Mouse (Mus musculus): ENCODE results near the gene Glod5. TPM values are rescaled to one million over a fixed set of nuclear protein-coding genes. Genes with fewer than 3 reads are reported as not detected.
"Not testable (repeated sequence)": the region's sequence is repeated elsewhere in the genome, so short reads cannot be mapped to it uniquely, and the experiment has no call there.

Gene Glod5
- polyA plus RNA-seq (2014; fragmentation: Nextera tagmentation; extraction: Ambion mirVana): not detected in 2 replicates

DNA sequence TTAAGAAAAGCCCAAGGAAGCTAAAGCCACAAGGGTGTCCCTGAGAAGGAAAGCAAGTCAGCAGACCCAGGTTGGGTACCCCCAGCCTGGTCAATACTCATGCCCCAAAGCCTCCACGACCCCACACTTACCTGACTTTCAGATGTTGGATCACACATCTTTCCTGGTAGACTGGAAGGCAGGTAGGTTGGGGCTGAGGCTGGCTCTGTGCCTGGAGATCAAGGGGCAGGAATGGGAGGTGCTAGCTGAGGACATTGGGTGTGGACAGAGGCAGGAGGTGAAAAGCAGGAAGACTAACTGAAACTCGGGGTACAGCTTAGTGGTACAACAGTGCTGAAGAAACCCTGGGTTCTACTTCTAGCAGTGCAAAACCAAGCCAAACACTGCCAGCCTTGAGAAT is at the start of gene Glod5:
Glod5 (minus strand) TSS at position 207 of the 400 bp plus-strand sequence.
- Histone ChIP-seq H3K4me2 (ENCODE audit: low read depth) (no peak within 1 kb of the TSS), H3K4me1 (ENCODE audit: control insufficient read depth, insufficient read depth, low read length) (no peaks in the 10 kb centered on the region), H3K4me3 (ENCODE audit: low read depth, low read length) (no peak within 1 kb of the TSS), H3K27me3 (ENCODE audit: control insufficient read depth, insufficient read depth, low read length) (no peaks in the 10 kb centered on the region), H3K9ac (ENCODE audit: low read length) (no peak within 1 kb of the TSS), H3K36me3 (ENCODE audit: control insufficient read depth, insufficient read depth, low read length) (no peaks in the 10 kb centered on the region), H3K9me3 (ENCODE audit: control insufficient read depth, low read length) (no peaks in the 10 kb centered on the region), H3K27ac (ENCODE audit: low read depth, low read length) (no peak within 1 kb of the TSS)
- WGBS: 57% methylated on average over 2 of the region's 2 CpGs
- no peak for DNase-seq (ENCODE audit: low spot score)
- ATAC-seq (ENCODE audit: insufficient read depth, low FRiP score, low TSS enrichment): no peak

GRCm38 (mm10) chrX:8051044-8051781 is 32.9 kb upstream of the Glod5 start:
- not testable (repeated sequence) for H3K27me3 ChIP-seq (ENCODE audit: control insufficient read depth, insufficient read depth, low read length); DNase-seq (ENCODE audit: low spot score); ATAC-seq (ENCODE audit: insufficient read depth, low FRiP score, low TSS enrichment); H3K4me1 ChIP-seq (ENCODE audit: control insufficient read depth, insufficient read depth, low read length); H3K9me3 ChIP-seq (ENCODE audit: control insufficient read depth, low read length); H3K4me3 ChIP-seq (ENCODE audit: low read depth, low read length); H3K9ac ChIP-seq (ENCODE audit: low read length); H3K36me3 ChIP-seq (ENCODE audit: control insufficient read depth, insufficient read depth, low read length); H3K27ac ChIP-seq (ENCODE audit: low read depth, low read length); H3K4me2 ChIP-seq (ENCODE audit: low read depth)
- WGBS: 82% methylated on average over 7 of the region's 8 CpGs

GRCm38 (mm10) chrX:8033009-8033408 is 14.7 kb upstream of the Glod5 start:
- Histone ChIP-seq H3K9me3 (ENCODE audit: control insufficient read depth, low read length) (no peaks in the 10 kb centered on the region), H3K9ac (ENCODE audit: low read length) (no peak overlapping the region), H3K36me3 (ENCODE audit: control insufficient read depth, insufficient read depth, low read length) (no peaks in the 10 kb centered on the region), H3K4me2 (ENCODE audit: low read depth) (no peak overlapping the region), H3K27ac (ENCODE audit: low read depth, low read length) (no peak overlapping the region), H3K4me1 (ENCODE audit: control insufficient read depth, insufficient read depth, low read length) (no peaks in the 10 kb centered on the region), H3K4me3 (ENCODE audit: low read depth, low read length) (no peak overlapping the region), H3K27me3 (ENCODE audit: control insufficient read depth, insufficient read depth, low read length) (no peaks in the 10 kb centered on the region)
- WGBS: 77% methylated on average over 1 of the region's 1 CpGs
- ATAC-seq (ENCODE audit: insufficient read depth, low FRiP score, low TSS enrichment) (no peak), DNase-seq (ENCODE audit: low spot score) (no peak)

DNA sequence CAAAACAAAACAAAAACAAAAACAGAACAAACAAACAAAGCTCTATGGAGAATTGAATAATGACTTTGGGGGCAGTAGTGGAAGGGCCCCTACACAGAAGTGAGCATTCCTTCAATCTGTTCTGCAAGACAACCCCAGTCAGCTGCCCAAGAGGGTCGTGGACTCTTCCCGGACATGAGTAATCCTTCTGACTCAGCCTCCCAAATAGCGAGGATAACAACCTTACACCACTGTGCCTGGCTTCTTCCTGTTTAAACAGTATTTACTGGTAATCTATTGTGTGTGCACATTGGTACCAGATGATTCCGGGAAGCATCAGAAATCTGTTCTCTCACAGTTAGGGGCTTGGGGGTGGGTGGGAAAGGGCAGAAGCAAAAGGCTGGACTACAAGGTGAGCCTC is 8.5 kb upstream of the Glod5 start:
- no peak for ATAC-seq (ENCODE audit: insufficient read depth, low FRiP score, low TSS enrichment)
- H3K27ac ChIP-seq (ENCODE audit: low read depth, low read length): no peak overlapping the region
- WGBS: 79% methylated on average over 4 of the region's 4 CpGs

DNA sequence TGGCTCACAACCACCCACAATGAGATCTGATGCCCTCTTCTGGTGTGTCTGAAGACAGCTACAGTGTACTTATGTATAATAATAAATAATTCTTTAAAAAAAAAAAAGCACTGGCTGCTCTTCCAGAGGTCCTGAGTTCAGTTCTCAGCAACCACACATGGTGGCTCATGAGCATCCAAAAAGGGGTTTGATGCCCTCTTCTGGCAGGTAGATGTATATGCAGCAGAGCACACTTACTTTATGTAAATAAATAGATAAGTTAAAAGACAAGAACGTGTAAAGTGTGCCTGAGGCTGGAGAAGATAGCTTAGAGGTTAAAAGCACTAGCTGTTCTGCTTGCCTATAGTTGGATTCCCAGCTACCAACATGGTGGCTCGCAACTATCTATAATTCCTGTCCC is 6.5 kb upstream of the Glod5 start:
- ATAC-seq (ENCODE audit: insufficient read depth, low FRiP score, low TSS enrichment): no peak

More for the DNA sequence above, 8.5 kb upstream of the Glod5 start:
- Histone ChIP-seq H3K4me3 (ENCODE audit: low read depth, low read length) (no peak overlapping the region), H3K27me3 (ENCODE audit: control insufficient read depth, insufficient read depth, low read length) (no peaks in the 10 kb centered on the region), H3K4me1 (ENCODE audit: control insufficient read depth, insufficient read depth, low read length) (no peaks in the 10 kb centered on the region), H3K36me3 (ENCODE audit: control insufficient read depth, insufficient read depth, low read length) (no peaks in the 10 kb centered on the region), H3K4me2 (ENCODE audit: low read depth) (no peak overlapping the region), H3K9ac (ENCODE audit: low read length) (no peak overlapping the region), H3K9me3 (ENCODE audit: control insufficient read depth, low read length) (no peaks in the 10 kb centered on the region)
- DNase-seq (ENCODE audit: low spot score): no peak

DNA sequence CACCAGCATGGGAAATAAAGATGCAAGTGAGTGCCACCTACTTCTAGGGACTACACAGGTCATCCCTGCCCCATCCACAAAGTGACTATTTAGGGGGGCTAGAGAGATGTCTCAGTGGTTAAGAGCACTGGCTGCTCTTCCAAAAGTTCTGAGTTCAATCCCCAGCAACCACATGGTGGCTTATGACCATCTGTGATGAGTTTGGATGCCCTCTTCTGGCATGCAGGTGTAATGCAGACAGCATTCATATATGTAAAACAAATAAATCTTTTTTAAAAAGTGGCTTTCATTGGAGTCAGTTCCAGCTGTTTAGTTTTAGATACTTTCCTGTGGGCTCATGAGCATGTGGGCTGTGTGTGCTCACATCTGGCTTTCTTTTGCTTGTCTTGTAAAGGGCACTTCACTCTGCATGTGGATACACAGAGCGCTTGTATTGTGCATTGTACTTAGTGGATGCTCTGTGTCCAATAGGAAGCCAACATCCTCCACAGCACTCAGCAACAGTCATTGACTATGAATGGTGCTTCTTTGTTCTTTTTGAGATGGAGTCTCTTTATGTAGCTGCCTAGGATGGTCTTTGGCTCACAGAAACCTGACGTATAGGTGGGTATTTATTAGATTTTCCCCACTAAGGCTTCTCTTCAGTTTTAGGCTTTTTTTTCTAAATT is 2.0 kb upstream of the Glod5 start:
- DNase-seq (ENCODE audit: low spot score): no peak
- no peak overlapping the region for H3K9ac ChIP-seq (ENCODE audit: low read length)
- H3K4me1 ChIP-seq (ENCODE audit: control insufficient read depth, insufficient read depth, low read length): no peaks in the 10 kb centered on the region
- no peak overlapping the region for H3K4me2 ChIP-seq (ENCODE audit: low read depth)
- 74% methylated on average over 2 of the region's 2 CpGs for WGBS
- no peaks in the 10 kb centered on the region for H3K27me3 ChIP-seq (ENCODE audit: control insufficient read depth, insufficient read depth, low read length)
- H3K36me3 ChIP-seq (ENCODE audit: control insufficient read depth, insufficient read depth, low read length): no peaks in the 10 kb centered on the region
- H3K27ac ChIP-seq (ENCODE audit: low read depth, low read length): no peak overlapping the region
- no peak for ATAC-seq (ENCODE audit: insufficient read depth, low FRiP score, low TSS enrichment)
- H3K9me3 ChIP-seq (ENCODE audit: control insufficient read depth, low read length): no peaks in the 10 kb centered on the region
- H3K4me3 ChIP-seq (ENCODE audit: low read depth, low read length): no peak overlapping the region

More for the DNA sequence above, 6.5 kb upstream of the Glod5 start:
- Histone ChIP-seq H3K4me3 (ENCODE audit: low read depth, low read length) (no peak overlapping the region), H3K9ac (ENCODE audit: low read length) (no peak overlapping the region), H3K36me3 (ENCODE audit: control insufficient read depth, insufficient read depth, low read length) (no peaks in the 10 kb centered on the region), H3K9me3 (ENCODE audit: control insufficient read depth, low read length) (no peaks in the 10 kb centered on the region), H3K27ac (ENCODE audit: low read depth, low read length) (no peak overlapping the region), H3K27me3 (ENCODE audit: control insufficient read depth, insufficient read depth, low read length) (no peaks in the 10 kb centered on the region), H3K4me1 (ENCODE audit: control insufficient read depth, insufficient read depth, low read length) (no peaks in the 10 kb centered on the region), H3K4me2 (ENCODE audit: low read depth) (no peak overlapping the region)
- 83% methylated on average over 2 of the region's 2 CpGs for WGBS
- DNase-seq (ENCODE audit: low spot score): no peak

GRCm38 (mm10) chrX:8017142-8017541 is 1.1 kb downstream of the Glod5 start:
- Histone ChIP-seq H3K4me2 (ENCODE audit: low read depth) (no peak overlapping the region), H3K27ac (ENCODE audit: low read depth, low read length) (no peak overlapping the region), H3K4me1 (ENCODE audit: control insufficient read depth, insufficient read depth, low read length) (no peaks in the 10 kb centered on the region), H3K9ac (ENCODE audit: low read length) (no peak overlapping the region), H3K4me3 (ENCODE audit: low read depth, low read length) (no peak overlapping the region), H3K27me3 (ENCODE audit: control insufficient read depth, insufficient read depth, low read length) (no peaks in the 10 kb centered on the region), H3K36me3 (ENCODE audit: control insufficient read depth, insufficient read depth, low read length) (no peaks in the 10 kb centered on the region), H3K9me3 (ENCODE audit: control insufficient read depth, low read length) (no peaks in the 10 kb centered on the region)
- DNase-seq (ENCODE audit: low spot score) (peak; percentile 61), ATAC-seq (ENCODE audit: insufficient read depth, low FRiP score, low TSS enrichment) (no peak)
- WGBS: 10% methylated on average over 5 of the region's 5 CpGs

DNA sequence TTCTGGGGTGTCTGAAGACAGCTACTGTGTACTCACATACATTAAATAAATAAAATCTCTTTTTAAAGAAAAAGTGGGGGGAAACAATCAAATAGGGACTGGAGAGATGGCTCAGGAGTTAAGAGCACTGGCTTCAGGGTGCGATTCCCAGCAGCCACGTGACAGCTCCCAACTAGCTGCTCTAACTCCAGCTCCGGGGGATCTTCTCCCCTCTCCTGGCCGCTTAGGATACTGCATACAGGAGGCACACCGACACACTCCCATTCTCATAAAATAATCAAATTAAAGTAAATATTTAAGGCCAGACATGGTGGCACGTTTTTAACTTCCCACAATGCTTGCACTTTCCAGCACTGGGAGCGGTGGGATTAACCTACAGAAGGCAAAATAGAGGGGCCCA is 2.6 kb downstream of the Glod5 start:
- not testable (repeated sequence) for H3K9ac ChIP-seq (ENCODE audit: low read length); H3K4me2 ChIP-seq (ENCODE audit: low read depth); H3K36me3 ChIP-seq (ENCODE audit: control insufficient read depth, insufficient read depth, low read length); H3K27me3 ChIP-seq (ENCODE audit: control insufficient read depth, insufficient read depth, low read length); H3K27ac ChIP-seq (ENCODE audit: low read depth, low read length); ATAC-seq (ENCODE audit: insufficient read depth, low FRiP score, low TSS enrichment); H3K4me1 ChIP-seq (ENCODE audit: control insufficient read depth, insufficient read depth, low read length); H3K9me3 ChIP-seq (ENCODE audit: control insufficient read depth, low read length); H3K4me3 ChIP-seq (ENCODE audit: low read depth, low read length); DNase-seq (ENCODE audit: low spot score)
- 19% methylated on average over 7 of the region's 7 CpGs for WGBS
